Mouse (Mus musculus): ENCODE results near the gene Iqcn. TPM values are rescaled to one million over a fixed set of nuclear protein-coding genes. Genes with fewer than 3 reads are reported as not detected.

The Iqcn gene
- polyA plus RNA-seq, 1 experiment = 0.01 TPM

DNA sequence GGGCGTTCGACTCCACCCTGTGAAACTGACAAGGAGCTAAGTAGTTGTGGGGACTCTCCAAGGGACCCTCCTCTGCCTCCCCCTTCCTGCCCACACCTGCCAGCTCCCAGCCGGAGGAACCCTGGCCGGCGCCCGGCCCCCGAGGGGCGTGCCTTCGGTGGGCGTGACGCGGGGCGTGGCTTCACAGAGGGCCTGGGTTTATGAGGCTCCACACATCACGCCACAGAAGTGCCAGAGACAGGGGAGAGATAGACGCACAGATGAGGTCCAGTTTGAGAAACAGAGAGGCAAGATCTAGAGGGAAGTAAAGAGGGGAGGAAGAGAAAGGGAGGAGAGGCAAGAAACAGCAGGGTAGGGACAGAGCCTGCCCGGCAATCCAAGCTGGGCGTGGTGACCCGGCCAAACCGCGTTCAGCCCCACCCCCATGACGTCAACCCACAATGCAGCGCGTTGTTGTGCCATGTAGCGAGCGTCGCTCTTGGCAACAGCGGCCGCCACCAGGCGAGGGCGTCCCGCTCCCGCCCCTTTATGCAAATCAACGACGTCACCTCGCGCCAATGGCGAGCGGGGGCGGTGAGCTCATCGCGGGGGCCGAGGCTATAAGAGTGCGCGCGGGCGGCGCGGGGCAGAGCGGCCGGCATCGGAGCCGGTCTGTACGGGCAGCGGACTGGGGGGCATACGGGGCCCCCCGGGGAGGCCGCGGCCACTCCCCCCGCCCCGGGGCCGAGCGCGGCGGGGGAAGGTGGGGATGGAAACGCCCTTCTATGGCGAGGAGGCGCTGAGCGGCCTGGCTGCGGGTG is 4.7 kb upstream of the Iqcn start, which contains the start of gene Jund:
Jund (plus strand) TSS at position 640 of the 800 bp plus-strand sequence.
- H3K4me3 ChIP-seq (ENCODE audit: insufficient read depth, poor library complexity, severe bottlenecking) = peak within 1 kb of the TSS; percentile 80
- peaks cover 10% of the 10 kb centered on the region for H3K79me3 ChIP-seq (ENCODE audit: low read depth)
- TF ChIP-seq CTCF (IDR thresholded peaks at IDR 0.05; ENCODE audit: control insufficient read depth, insufficient read depth, insufficient read length) (no peak), MYOD1 (IDR thresholded peaks at IDR 0.05; ENCODE audit: control insufficient read depth, insufficient read length, low read depth) (no peak), USF1 (IDR thresholded peaks at IDR 0.05; ENCODE audit: low read depth) (no peak), MAX (IDR thresholded peaks at IDR 0.05) (no peak), MYOG (IDR thresholded peaks at IDR 0.05; ENCODE audit: control insufficient read depth, extremely low read depth, insufficient read length) (no peak), CEBPB (IDR thresholded peaks at IDR 0.05; ENCODE audit: low read depth) (no peak), FOSL1 (IDR thresholded peaks at IDR 0.05; ENCODE audit: insufficient read depth, low read length, poor library complexity, severe bottlenecking) (no peak)
- no peaks in the 10 kb centered on the region for H3K36me3 ChIP-seq (ENCODE audit: control insufficient read depth, insufficient read depth)
- H3ac ChIP-seq (ENCODE audit: control insufficient read depth, insufficient read length, low read depth) = peak within 1 kb of the TSS; percentile 80
- peaks cover 33% of the 10 kb centered on the region for H3K79me2 ChIP-seq (ENCODE audit: control insufficient read depth, insufficient read depth)
- no peaks in the 10 kb centered on the region for H3K27me3 ChIP-seq (ENCODE audit: control insufficient read depth, insufficient read depth, insufficient read length)

- Histone ChIP-seq H3K79me3 (ENCODE audit: low read depth) (peaks cover 10% of the 10 kb centered on the region), H3K27me3 (ENCODE audit: control insufficient read depth, insufficient read depth, insufficient read length) (no peaks in the 10 kb centered on the region), H3K79me2 (ENCODE audit: control insufficient read depth, insufficient read depth) (peaks cover 33% of the 10 kb centered on the region), H3ac (ENCODE audit: control insufficient read depth, insufficient read length, low read depth) (peak overlapping the region; percentile 80), H3K36me3 (ENCODE audit: control insufficient read depth, insufficient read depth) (no peaks in the 10 kb centered on the region), H3K4me3 (ENCODE audit: insufficient read depth, poor library complexity, severe bottlenecking) (peak overlapping the region; percentile 80)
- TF ChIP-seq USF1 (IDR thresholded peaks at IDR 0.05; ENCODE audit: low read depth) (no peak), MYOG (IDR thresholded peaks at IDR 0.05; ENCODE audit: control insufficient read depth, extremely low read depth, insufficient read length) (no peak), MAX (IDR thresholded peaks at IDR 0.05) (no peak), FOSL1 (IDR thresholded peaks at IDR 0.05; ENCODE audit: insufficient read depth, low read length, poor library complexity, severe bottlenecking) (no peak), CTCF (IDR thresholded peaks at IDR 0.05; ENCODE audit: control insufficient read depth, insufficient read depth, insufficient read length) (no peak), MYOD1 (IDR thresholded peaks at IDR 0.05; ENCODE audit: control insufficient read depth, insufficient read length, low read depth) (no peak), CEBPB (IDR thresholded peaks at IDR 0.05; ENCODE audit: low read depth) (no peak)
Observed at GRCm38 (mm10) chr8:70699116-70699833, 4.0 kb upstream of the Iqcn start.

DNA sequence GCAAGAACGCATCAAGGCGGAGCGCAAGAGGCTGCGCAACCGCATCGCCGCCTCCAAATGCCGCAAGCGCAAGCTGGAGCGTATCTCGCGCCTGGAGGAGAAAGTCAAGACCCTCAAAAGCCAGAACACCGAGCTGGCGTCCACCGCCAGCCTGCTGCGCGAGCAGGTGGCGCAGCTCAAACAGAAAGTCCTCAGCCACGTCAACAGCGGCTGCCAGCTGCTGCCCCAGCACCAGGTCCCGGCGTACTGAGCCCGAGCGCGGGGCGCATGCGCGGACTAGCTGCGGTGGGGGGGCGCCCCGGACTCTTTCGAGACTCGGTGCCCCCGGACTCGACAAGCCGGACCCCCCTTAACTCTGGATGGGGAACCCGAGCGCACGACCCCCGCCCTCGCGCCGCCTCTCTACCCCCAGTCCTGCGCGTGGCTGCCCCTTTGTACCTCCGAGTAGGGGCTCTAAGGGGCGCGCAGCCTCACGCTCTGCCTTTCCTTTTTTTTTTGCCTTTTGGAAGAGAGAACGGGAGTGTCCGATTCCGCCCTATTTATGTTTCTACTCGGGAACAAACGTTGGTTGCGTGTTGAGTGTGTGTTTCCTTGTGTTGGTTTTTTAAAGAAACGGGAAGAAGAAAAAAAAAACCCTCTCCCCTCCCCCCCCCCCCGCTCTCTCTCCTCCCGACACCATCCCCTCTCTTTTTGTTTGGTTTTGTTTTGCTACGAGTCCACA is 3.3 kb upstream of the Iqcn start:
- Histone ChIP-seq H3ac (ENCODE audit: control insufficient read depth, insufficient read length, low read depth) (peak overlapping the region; percentile 80), H3K79me3 (ENCODE audit: low read depth) (peaks cover 10% of the 10 kb centered on the region), H3K4me3 (ENCODE audit: insufficient read depth, poor library complexity, severe bottlenecking) (peak overlapping the region; percentile 80), H3K36me3 (ENCODE audit: control insufficient read depth, insufficient read depth) (no peaks in the 10 kb centered on the region), H3K27me3 (ENCODE audit: control insufficient read depth, insufficient read depth, insufficient read length) (no peaks in the 10 kb centered on the region), H3K79me2 (ENCODE audit: control insufficient read depth, insufficient read depth) (peaks cover 33% of the 10 kb centered on the region)
- TF ChIP-seq CEBPB (IDR thresholded peaks at IDR 0.05; ENCODE audit: low read depth) (no peak), MYOD1 (IDR thresholded peaks at IDR 0.05; ENCODE audit: control insufficient read depth, insufficient read length, low read depth) (peak; percentile 46), MAX (IDR thresholded peaks at IDR 0.05) (peak; percentile 24), CTCF (IDR thresholded peaks at IDR 0.05; ENCODE audit: control insufficient read depth, insufficient read depth, insufficient read length) (peak; percentile 18)

- Histone ChIP-seq H3K79me3 (ENCODE audit: low read depth) (peaks cover 10% of the 10 kb centered on the region), H3K4me3 (ENCODE audit: insufficient read depth, poor library complexity, severe bottlenecking) (peak overlapping the region; percentile 80), H3K79me2 (ENCODE audit: control insufficient read depth, insufficient read depth) (peaks cover 33% of the 10 kb centered on the region), H3ac (ENCODE audit: control insufficient read depth, insufficient read length, low read depth) (no peak overlapping the region), H3K27me3 (ENCODE audit: control insufficient read depth, insufficient read depth, insufficient read length) (no peaks in the 10 kb centered on the region), H3K36me3 (ENCODE audit: control insufficient read depth, insufficient read depth) (no peaks in the 10 kb centered on the region)
- TF ChIP-seq MYOG (IDR thresholded peaks at IDR 0.05; ENCODE audit: control insufficient read depth, extremely low read depth, insufficient read length) (no peak), CTCF (IDR thresholded peaks at IDR 0.05; ENCODE audit: control insufficient read depth, insufficient read depth, insufficient read length) (peak; percentile 89), MAX (IDR thresholded peaks at IDR 0.05) (no peak), USF1 (IDR thresholded peaks at IDR 0.05; ENCODE audit: low read depth) (no peak)
Observed at GRCm38 (mm10) chr8:70700555-70700922, 2.7 kb upstream of the Iqcn start.

DNA sequence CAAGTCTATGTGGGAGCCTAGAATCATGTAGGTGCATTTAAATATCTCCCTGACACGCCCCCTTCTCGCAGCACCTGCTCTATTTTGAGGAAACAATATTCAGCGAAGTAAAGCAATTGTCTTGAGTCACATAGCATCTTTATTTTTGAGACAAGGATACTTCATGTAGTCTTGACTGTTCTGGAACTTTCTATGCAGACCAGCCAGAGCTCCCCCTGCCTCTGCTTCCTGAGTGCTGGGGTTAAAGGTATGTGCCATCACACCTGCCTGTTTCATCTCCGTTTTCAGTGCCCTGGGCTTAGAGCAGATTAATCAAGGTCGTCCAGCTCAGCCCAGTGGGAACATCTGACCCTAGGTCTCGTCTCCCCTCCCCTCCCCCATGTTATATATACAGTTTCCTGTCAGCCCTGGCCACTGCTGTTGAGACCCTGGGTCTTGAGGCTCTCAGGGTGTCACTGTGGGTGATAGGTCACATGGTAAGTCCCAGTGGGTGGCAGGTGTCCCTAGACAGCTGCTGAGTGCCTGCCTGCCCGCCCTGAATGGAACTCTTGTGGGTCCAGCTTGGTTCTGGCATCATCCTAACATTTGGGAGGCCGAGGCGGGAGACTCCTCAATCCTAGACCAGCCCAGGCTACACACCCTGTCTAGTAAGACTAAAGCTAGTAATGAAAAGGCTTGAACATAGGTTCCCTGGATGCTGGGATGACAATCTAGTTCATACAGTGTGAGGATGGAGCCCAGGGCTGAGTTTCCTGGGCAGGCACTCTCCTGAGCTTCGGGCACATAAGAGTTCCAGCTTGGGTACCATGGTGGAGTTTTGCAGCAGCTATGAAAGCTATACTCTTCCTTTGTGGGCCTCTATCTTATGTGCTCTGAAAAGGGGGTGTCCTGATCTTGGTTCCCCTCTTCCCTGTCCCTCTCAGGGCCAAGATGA is 1.9 kb upstream of the Iqcn start:
- TF ChIP-seq MYOD1 (IDR thresholded peaks at IDR 0.05; ENCODE audit: control insufficient read depth, insufficient read length, low read depth) (no peak), USF1 (IDR thresholded peaks at IDR 0.05; ENCODE audit: low read depth) (no peak), MAX (IDR thresholded peaks at IDR 0.05) (no peak), MYOG (IDR thresholded peaks at IDR 0.05; ENCODE audit: control insufficient read depth, extremely low read depth, insufficient read length) (no peak), CTCF (IDR thresholded peaks at IDR 0.05; ENCODE audit: control insufficient read depth, insufficient read depth, insufficient read length) (no peak), CEBPB (IDR thresholded peaks at IDR 0.05; ENCODE audit: low read depth) (no peak), FOSL1 (IDR thresholded peaks at IDR 0.05; ENCODE audit: insufficient read depth, low read length, poor library complexity, severe bottlenecking) (no peak)
- Histone ChIP-seq H3K4me3 (ENCODE audit: insufficient read depth, poor library complexity, severe bottlenecking) (peak overlapping the region; percentile 80), H3K79me3 (ENCODE audit: low read depth) (peaks cover 10% of the 10 kb centered on the region), H3K79me2 (ENCODE audit: control insufficient read depth, insufficient read depth) (peaks cover 33% of the 10 kb centered on the region), H3K27me3 (ENCODE audit: control insufficient read depth, insufficient read depth, insufficient read length) (no peaks in the 10 kb centered on the region), H3ac (ENCODE audit: control insufficient read depth, insufficient read length, low read depth) (no peak overlapping the region), H3K36me3 (ENCODE audit: control insufficient read depth, insufficient read depth) (no peaks in the 10 kb centered on the region)
